Mouse (Mus musculus) intestine, embryonic 16.5 days (tissue): ENCODE results near the gene Agrn. TPM values are rescaled to one million over a fixed set of nuclear protein-coding genes. Genes with fewer than 3 reads are reported as not detected.
A peak's percentile ranks its signal among the peaks of the same experiment; 100 is the strongest.

Source experiments
- microRNA-seq: library from miRNA; unstranded; fragments of <30 nt; microRNA quantifications from one replicate; pipeline ENCODE4, GENCODE M21; 2016
- polyA plus RNA-seq: library from polyadenylated mRNA; unstranded; fragments of >200 nt; fragmentation: Nextera tagmentation; extraction: Ambion mirVana; gene quantifications from 2 replicates; pipeline ENCODE4 v1.2.1, GENCODE M21; 2015

Agrn gene
- polyA plus RNA-seq, 1 experiment from 2014 or later, result 35.9 TPM

Small RNA genes lying within 50 kb of the gene (microRNA-seq; reads per million reads assigned to microRNA genes)
- 3.0 reads per million, percentile 7 among the genes with 10 or more reads in this experiment for gene Mir7658

Other genes with a start within 250 kb of the Agrn start
- 59.9 and 75.4 TPM in 2 replicates for gene C1qtnf12, start 235.2 kb downstream of the Agrn start, polyA plus RNA-seq
- 11.7 and 12.0 TPM in 2 replicates for gene B3galt6, start 204.8 kb downstream of the Agrn start, polyA plus RNA-seq
- gene Sdf4, start 204.6 kb downstream of the Agrn start, polyA plus RNA-seq, result 165 and 171 TPM in 2 replicates
- 0.55 and 0.86 TPM in 2 replicates for gene Tnfrsf4, start 183.6 kb downstream of the Agrn start, polyA plus RNA-seq
- 1.0 and 1.4 TPM in 2 replicates for gene Tnfrsf18, start 171.3 kb downstream of the Agrn start, polyA plus RNA-seq
- gene Ttll10, start 138.1 kb downstream of the Agrn start, polyA plus RNA-seq, result 4.2 and 4.7 TPM in 2 replicates
- gene 9430015G10Rik, start 87.5 kb downstream of the Agrn start, polyA plus RNA-seq, result 21.4 and 22.3 TPM in 2 replicates
- gene Rnf223, start 67.0 kb downstream of the Agrn start, polyA plus RNA-seq, result 0.09 and 0.10 TPM in 2 replicates
- 1.8 and 2.9 TPM in 2 replicates for gene Isg15, start 3.3 kb upstream of the Agrn start, polyA plus RNA-seq
- gene AW011738, start 5.8 kb upstream of the Agrn start, polyA plus RNA-seq, result 2.1 and 2.3 TPM in 2 replicates
- 0.20 and 0.35 TPM in 2 replicates for gene Perm1, start 18.4 kb upstream of the Agrn start, polyA plus RNA-seq
- gene Plekhn1, start 37.4 kb upstream of the Agrn start, polyA plus RNA-seq, result 11.7 and 13.8 TPM in 2 replicates
- gene Noc2l, start 38.5 kb upstream of the Agrn start, polyA plus RNA-seq, result 63.9 and 69.1 TPM in 2 replicates
- 0.53 and 1.2 TPM in 2 replicates for gene Samd11, start 58.2 kb upstream of the Agrn start, polyA plus RNA-seq
- not detected in 2 replicates for gene Vmn2r-ps159, start 133.6 kb upstream of the Agrn start, polyA plus RNA-seq